Mouse (Mus musculus) cerebellum, adult 9-11 months (tissue): ENCODE measurements around the gene Bcar3.

ENCODE experiments used
- DNase-seq: peaks from one replicate; pipeline ENCODE4 v3.0.0; 2022

Gene Bcar3

DNA sequence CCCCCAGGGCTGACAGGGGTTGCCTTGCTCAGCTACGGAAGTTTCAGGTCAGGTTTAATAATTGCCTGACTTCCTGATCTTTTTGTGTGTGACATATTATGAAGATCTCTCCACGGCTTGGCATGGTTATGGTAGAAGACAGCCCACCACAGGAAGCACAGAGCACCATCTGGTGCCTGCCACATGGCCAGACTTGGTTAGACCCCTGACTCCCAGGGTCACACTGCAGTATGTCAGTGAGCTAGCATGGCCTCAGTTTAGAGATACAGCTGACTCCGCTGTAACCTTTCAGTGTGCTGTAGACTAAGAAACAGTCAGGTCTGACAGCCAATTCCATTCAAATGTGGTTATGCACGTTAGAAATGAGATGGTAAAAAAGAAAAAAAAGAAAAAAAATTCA is 223.8 kb downstream of the Bcar3 start:
- no peak for DNase-seq

DNA sequence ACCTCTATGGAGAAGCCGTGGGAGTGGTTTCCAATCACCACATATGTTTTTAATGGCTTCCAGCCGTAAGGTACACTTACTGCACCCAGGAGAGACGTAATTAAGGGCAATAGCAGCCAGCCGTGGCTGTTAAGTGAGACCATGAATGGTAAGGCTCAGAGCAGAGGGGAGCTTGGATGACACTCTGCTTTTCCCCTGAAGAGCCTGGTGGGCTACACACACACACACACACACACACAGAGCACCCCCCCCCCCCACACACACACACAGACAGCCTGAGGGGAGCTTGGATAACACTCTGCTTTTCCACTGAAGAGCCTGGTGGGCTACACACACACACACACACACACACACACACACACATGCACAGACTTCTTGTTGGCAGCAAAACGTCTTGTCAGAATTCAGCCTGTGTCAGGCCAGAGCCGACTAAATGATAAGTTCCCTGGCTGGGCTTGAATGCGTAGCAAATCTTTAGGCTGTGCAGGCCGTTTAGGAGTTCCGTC is 224.3 kb downstream of the Bcar3 start:
- DNase-seq, result no peak

DNA sequence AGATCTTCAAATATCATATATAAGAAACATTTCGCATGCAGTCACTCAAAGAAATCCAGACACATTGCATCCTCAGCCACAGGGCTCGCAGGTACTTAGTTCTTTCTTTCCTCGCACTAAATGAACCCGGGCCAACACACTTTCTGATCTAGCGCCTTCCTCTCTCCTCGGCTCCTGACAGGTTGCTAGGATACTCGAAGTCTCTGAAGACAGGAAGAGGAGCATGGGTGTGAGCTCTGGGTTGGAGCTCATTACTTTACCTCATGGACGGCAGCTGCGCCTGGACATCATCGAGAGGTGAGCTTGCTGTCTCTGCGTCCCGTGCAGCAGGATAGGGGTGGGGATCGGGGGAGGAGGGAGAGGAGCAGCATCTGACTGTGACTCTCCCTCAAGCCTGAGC is 225.1 kb downstream of the Bcar3 start:
- no peak for DNase-seq

DNA sequence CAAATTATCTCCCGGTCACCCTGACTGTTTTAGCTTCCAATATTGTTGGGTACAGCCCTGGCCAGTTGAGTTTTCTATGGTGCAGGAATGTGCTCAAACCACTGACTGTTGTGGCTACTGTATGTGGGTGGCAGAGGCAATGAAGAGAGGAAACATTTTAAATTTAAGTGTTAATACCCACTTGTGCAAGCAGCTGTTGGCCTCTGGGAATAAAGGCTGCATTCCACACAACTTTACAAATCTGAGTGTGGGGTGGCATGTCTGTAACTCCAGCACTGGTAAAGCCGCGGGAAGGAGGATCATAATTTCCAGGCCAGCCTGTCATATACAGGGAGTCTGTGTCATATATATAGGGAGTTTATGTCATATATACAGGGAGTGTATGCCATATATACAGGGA is 226.4 kb downstream of the Bcar3 start:
- no peak for DNase-seq

DNA sequence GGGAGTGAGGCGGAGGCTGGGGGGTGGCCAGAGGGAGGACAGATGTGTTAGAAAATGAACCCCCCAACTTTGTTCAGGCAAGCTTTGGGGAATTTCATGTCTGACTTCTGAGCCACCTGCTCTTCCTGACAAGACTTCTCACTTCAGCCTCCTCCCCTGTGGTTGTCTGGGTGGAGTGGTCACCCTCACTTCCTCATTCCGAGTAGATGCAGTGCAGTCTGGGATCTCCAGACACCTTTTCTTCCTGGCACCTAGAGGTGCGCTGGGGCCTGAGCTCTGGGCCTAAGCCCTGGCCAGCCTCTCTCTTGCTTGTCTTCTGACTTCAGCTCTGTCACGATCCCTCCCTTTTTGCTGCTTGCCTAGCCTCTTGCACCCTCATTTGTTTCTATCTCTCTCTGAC is 226.9 kb downstream of the Bcar3 start:
- DNase-seq, result no peak

DNA sequence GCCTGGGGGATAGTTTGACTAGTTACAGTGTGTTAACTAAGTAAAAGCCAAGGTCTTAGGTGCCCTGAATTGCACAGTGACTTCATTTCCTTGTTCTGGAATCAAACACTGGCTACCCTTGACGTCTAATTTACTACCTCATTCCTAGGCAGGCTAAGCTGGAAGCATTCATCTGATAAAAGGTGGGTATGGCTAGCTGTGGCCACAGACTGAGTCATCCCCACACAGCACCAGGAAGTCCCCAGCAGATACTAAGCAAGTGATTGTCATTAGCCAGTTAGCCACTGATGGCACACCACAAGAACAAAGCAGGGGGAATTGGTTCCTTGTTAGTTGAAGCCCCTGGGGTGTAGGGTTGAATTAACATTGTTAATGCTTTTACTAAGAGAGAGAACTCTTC is 227.4 kb downstream of the Bcar3 start:
- no peak for DNase-seq

DNA sequence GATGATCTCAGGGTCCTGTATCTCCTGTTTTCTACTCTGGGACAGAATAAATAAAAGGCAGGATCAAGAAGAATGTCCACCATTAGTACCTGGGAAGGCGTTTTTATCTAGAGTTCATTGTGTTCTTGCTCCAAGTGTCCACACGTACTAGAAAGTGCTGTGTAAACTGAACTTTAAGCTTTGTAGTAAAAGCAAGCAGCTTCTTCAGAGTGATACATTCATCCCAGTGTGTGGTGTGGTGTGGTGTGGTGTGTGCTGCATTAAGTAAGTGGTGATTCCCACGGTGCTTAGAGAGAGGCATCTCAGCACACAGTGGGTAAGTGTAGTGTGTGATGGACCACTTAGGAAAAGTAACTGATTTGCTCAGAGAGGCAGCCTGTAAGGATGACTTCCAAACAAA is 234.5 kb downstream of the Bcar3 start:
- DNase-seq, result no peak

DNA sequence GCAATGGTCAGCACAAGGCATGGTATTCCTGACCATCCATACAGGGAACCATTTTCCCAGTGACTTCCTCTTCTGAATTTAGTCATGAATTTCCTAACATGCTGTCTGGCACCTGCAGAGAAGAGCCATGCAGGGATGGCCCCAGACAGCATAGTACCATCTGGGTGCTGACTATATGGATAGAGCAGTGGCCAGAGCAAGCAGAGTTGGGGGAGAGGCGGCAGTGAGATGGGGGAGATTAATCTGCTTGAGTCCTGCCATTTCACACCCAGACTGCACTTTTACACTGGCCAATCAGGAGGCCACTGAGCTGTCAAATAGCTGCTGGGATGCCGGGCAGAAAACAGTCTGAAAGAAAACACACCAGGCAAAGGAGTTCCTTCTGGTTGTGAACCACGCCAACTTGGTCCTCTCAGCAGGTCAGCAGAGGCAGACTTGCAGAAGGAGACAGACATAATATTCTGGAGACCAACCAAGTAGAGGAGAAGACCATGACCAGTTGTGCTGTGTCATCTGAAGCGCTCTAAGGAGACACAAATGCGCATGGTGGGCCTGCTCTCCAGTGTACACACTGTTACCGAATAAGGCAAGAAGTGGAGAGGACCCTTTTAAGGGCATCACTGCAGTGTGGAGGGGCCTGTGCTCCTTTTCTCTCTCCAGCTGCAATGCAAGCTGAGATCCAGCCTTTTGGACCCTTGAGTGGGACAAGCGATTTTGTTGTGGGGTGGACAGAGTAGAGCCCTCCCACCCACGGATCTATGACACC is 242.2 kb downstream of the Bcar3 start:
- DNase-seq, result no peak

DNA sequence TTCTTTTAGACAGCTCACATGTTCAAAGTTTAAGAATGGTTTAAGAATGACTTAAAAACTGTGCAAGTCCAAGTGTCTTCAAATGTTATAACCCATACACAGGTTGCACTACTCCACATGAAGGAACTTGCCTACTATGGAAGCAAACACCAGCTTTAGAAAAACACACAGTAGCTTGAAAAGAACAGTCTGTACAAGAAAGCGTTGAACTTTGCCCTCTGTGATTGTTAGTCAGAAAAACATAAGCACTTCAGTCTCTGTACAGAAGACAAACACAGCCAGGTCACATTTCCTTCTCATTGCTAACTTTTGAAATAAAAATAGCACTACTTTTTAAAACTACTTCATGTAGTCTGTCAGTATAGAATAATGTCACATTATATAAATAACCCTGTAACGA is 244.9 kb downstream of the Bcar3 start:
- DNase-seq, result no peak

DNA sequence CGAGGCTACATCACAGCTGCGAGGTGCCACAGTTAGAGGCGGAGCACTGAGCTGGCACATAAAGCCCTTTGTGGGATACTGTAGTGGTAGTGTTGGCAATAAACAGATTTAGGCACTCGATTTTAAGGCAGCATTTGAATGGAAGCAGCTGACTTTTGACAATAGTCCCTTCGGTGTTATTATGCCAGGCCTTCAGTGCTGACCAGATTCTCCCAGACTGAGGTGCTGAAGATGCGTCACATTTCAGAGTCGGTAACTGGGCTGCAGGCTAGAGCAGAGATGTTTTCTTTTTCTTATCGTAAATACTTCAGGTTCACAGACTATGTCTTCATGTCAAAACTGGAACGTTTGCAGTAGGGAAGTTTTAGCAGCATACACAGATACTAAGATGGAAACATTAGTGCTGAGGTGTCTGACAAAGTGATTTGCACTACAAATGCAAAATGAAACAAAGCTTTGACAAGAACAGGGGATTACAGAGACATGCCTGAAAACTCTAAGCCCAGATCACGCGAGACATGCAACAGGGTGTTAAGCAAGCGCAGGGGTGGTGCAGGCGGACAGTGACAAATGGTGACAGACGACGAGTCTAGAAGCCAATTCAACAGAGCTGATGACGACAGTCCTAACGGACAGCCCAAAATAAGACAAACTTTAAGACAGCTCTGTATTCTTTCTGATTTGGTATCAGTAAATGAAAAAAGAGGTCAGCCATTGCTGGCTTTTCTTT is 246.2 kb downstream of the Bcar3 start:
- DNase-seq, result no peak

DNA sequence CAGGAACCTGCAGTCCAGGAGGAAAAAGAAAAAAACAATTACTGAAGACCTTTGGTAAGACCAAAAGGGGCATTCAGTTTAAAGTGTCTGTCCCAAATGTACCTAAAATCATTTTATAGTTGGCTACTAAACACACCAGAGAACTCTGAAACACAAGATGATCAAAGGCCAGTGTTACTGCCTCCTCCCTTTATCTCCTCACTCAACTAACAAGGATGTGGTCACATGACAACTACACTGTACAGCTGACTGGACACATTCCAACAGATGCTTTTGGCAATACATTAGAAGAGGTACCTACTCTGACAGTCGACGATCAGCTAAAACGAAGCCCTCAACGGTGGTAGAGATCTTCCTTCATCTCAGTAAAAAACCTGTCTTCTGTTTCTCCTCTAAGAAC is 247.0 kb downstream of the Bcar3 start:
- DNase-seq, result no peak

DNA sequence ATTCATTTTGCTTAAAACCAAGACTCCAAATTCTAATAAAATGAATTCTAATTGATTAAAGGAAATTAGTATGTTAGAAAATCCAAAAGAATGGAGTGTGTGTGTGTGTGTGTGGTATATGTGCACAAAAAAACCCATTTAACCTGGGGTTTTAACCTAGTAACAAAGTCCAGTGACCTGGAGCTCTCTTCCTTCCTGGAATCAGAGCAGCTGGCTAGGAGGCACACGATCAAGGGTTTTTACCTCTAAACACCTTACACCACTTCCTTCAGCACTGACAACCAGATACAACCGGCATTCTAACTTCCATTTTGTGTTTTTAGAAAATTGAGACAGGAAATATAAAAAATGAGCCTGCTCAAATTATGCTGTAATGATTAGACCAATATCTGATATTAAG is 251.4 kb downstream of the Bcar3 start:
- DNase-seq, result no peak

DNA sequence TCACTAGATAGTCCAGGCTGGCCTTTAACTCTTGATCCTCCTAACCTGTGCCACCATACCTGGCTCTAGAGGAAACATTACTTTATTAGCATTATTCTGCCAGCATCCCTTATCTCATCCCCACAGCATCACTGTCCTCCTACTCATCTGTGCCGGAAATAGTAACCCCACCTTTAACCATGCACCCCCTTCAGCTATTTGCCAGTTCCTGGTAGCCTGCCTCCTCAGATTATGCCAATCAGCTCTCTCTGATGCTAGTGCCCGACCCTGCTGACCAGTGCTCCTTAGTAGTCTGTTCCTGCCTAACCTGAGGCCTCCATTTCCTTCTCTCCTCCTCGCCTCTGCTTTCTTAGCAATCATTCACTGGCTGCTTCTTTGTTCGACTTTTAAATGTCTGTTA is 253.5 kb downstream of the Bcar3 start:
- DNase-seq, result no peak

DNA sequence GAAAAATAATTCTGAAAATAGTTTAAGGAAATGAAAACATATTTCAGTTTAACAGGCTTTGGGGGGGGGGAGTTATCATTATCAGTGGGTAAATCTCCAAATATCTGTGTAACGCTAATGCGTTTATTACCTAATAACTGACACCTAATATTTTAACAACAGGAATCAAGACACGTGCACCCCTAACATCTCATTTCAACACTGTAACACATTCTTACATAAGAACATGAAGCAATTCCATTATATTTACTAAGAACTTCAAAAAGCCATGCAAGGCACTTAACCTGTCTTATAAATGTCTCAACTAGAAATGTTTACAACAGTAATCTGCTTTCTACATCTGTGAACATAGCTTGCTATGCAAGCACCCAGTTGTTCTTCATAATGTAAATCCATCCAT is 257.2 kb downstream of the Bcar3 start:
- DNase-seq, result no peak

DNA sequence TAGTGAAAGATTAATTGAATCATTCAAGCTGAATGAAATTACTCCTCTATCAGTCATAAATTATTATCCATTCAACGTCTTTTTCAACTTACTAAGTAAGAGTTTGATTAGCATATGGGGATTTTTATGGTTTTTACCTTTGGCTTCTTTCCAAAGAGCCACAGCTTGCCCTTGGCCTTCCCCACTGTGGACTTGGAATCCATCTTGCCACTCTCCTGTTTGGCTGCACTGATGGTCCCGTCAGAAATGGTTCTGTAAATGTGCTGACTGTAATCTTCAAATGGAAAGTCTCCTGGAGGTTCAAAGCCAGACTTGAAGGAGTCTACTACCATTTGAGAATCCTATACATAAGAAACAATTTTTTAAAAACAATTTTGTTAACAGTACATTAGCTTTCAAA is 263.8 kb downstream of the Bcar3 start:
- DNase-seq, result no peak

DNA sequence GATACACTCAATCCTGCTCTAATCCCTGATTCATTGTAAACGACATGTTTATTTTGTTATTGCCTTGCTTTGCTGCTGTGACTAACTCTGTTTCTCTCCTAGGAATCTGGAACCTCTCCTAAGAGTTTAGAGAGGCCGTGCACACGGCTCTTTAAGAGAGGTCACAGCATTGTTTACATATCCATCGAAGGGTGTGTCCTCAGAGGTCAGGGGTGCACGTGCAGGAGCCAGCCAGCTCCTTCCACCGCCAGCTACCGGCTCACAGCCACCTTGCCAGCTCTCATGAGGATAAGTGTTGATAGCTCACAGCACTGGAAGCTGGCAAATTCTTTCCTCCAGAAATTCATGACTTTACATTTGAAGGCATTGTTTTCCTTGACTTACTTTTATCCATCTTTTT is 271.3 kb downstream of the Bcar3 start:
- DNase-seq, result no peak

DNA sequence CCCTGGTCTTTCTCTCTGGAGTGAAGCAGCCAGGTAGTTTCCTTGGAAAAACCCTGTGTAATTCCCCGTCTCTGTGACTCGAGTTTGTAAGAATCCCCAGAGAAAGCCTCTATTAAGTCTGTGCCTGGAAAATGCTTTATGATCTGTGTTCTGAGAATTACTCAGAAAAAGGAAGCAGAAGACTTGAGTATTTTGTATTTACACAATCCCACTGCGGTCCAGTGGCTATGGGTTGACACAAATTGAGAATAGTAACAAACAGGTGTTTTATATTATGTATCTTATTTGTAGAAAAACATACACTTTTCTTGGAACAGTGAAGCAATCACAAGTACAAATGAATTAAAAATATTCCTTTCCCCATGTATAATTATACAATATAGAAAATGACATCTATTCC is 272.2 kb downstream of the Bcar3 start:
- DNase-seq, result no peak

DNA sequence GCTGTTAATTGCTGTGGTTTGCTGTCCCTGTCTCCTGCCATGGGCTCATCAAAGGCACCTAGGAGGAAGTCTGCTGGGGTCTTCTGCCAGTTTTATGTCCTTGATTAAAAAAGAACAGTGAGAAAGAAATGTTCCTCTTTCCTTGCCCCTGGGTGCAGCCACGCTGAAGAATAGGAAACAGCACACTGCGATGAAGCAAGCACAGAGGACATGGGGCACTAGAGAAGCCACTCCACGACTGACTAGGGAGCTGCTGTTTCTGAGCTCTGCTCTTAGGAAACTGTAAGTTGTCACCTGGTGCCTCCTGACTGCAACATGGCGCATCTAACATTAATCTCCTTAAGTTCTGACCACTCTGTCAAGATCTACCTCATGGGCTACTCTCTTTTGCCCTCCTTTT is 272.6 kb downstream of the Bcar3 start:
- DNase-seq, result no peak

DNA sequence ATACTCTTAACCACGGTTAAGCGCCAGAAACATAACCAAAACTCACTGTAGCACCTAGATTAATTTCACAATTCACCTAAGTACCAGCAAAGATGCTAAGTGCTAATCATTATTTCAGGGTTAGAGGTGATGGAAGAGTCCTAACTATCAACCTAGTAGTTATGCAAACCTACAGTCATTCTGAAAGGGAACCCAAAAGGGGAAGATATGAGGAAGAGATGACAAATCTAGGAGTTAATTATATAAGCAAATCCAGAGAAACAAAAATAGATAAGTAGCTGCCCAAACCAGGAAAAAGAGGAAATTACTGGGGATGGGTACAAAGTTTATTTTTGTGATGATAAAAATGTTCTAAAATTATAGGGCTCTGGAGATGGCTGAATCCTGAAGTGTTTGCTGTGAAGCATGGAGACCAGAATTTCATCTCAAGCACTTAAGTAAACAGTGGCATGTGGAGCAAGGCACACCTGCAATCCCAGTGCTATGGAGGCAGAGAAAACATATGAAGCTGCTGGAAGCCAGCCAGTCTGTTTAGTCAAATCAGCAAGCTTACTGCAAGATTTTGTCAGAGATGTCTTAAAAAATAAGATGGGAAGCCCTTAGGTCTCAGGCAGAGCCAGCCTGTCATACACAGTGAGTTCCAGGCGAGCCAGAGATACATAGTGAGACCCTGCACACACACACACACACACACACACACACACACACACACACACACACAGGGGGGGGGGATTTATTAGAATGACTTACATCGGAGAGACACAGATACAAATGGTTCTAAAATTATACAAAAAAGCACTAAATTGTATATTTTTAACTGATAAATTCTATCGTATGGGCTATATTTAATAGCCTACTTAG is 279.7 kb downstream of the Bcar3 start:
- DNase-seq, result no peak

DNA sequence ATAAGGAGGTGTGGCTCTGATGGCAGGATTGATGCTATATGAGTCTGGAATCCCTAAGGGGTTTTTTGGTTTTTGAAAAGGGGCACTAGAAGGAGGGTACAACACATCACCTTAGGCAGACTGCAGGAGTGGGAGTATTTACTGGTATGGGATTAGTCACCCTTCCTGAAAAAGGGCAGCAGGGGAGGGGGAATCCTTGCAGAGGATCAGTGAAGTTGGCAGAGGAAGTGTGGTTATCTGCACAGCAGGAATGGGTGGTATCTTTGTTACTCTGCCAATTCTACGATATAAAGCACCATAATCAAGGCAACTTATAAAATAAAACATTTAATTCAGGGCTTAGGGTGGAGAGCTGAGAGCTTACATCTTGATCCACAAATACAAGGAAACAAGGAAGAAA is 281.0 kb downstream of the Bcar3 start:
- no peak for DNase-seq

DNA sequence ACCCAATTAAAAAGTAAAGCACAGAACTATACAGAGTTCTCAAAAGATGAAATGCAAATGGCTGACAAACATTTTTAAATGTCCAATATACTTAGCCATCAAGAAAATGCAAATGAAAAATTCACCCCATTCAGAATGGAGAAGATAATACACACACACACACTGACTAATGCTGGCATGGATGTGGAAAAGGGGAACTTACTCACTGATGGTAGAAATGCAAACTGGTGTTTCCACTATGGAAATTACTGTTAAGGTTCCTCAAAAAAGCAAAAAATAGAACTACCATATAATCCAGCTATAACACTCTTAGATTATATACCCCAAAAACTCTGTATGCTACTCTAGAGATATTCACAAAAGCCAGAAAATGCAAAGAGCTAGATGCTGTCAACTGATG is 283.4 kb downstream of the Bcar3 start:
- no peak for DNase-seq
